ENCODE assay signal across 11 mouse cellular contexts in genomic region chr7:110862751-110863289, GRCm38 (mm10). TPM values are rescaled to one million over a fixed set of nuclear protein-coding genes. Genes with fewer than 3 reads are reported as not detected.
DNase-seq lines count a peak whose midpoint lies in the region; ATAC-seq lines count a peak whose summit lies in the region.
"Had no signal": no experiment of that assay in that cellular context is flagged by ENCODE, and none has a peak within 500 bp of the region (broad histone marks: within the 10 kb centered on the region; RNA-seq: fewer than 3 reads in every experiment).

Gene Lyve1, minus strand, starts transcription at chr7:110863239.

- H3K4me2 ChIP-seq in limb, embryonic 15.5 days = no peak within 1 kb of the TSS
- H3K4me2 ChIP-seq in liver, embryonic 16.5 days (ENCODE audit: low read depth, low read length) = no peak within 1 kb of the TSS
- H3K4me2 ChIP-seq in stomach, embryonic 16.5 days (ENCODE audit: low read depth, low read length) = no peak within 1 kb of the TSS
- H3K4me2 ChIP-seq: neural tube, embryonic 12.5 days had no signal

- intact Hi-C loops in heart, postnatal 14 days (cut with DNase I) = no loop called here

- ATAC-seq in limb, embryonic 15.5 days (ENCODE audit: insufficient number of reproducible peaks, low FRiP score, low TSS enrichment, low read depth) = no peak
- ATAC-seq in liver, embryonic 16.5 days (ENCODE audit: low read depth) = peak; percentile 65
- ATAC-seq in stomach, embryonic 16.5 days (ENCODE audit: insufficient read depth, low FRiP score) = no peak
- ATAC-seq: inflammation-experienced regulatory T-cells, adult 6 months had no signal

- 0 out of 2 replicates have a peak, but pooled peaks cover 3% of the 10 kb centered on the region for H3K4me1 ChIP-seq in limb, embryonic 15.5 days
- no peaks in the 10 kb centered on the region for H3K4me1 ChIP-seq in limb, embryonic 10.5 days
- H3K4me1 ChIP-seq in liver, embryonic 16.5 days (ENCODE audit: control insufficient read depth, low read depth, low read length) = peaks cover 5% of the 10 kb centered on the region; the same call in 1 of the 2 replicates
- peaks cover 25% of the 10 kb centered on the region for H3K4me1 ChIP-seq in stomach, embryonic 16.5 days (ENCODE audit: control insufficient read depth, insufficient read depth, low read length)

- no peak for DNase-seq in limb, embryonic 10.5 days (ENCODE audit: low spot score)
- no peak for DNase-seq in heart, postnatal 14 days
- DNase-seq in layer of hippocampus, adult 18-20 months (ENCODE audit: low spot score in 2 of 2) = no peak
- no peak for DNase-seq in kidney, postnatal 25 days
- DNase-seq: cerebellum, adult 2 months had no signal

- H3K27ac ChIP-seq in limb, embryonic 15.5 days = no peak within 1 kb of the TSS
- H3K27ac ChIP-seq in limb, embryonic 10.5 days = no peak within 1 kb of the TSS
- H3K27ac ChIP-seq in liver, embryonic 16.5 days (ENCODE audit: low read length) = no peak within 1 kb of the TSS
- no peak within 1 kb of the TSS for H3K27ac ChIP-seq in stomach, embryonic 16.5 days (ENCODE audit: low read length)
- H3K27ac ChIP-seq: midbrain, embryonic 10.5 days; neural tube, embryonic 12.5 days had no signal

- 70% methylated on average over 12 of the region's 12 CpGs for WGBS in limb, embryonic 15.5 days
- WGBS in limb, embryonic 10.5 days = 88% methylated on average over 12 of the region's 12 CpGs
- WGBS in liver, embryonic 16.5 days (ENCODE audit: insufficient replicate concordance) = 58% methylated on average over 12 of the region's 12 CpGs
- 65% methylated on average over 12 of the region's 12 CpGs for WGBS in stomach, embryonic 16.5 days

- H3K27me3 ChIP-seq in limb, embryonic 15.5 days = no peaks in the 10 kb centered on the region
- no peaks in the 10 kb centered on the region for H3K27me3 ChIP-seq in limb, embryonic 10.5 days (ENCODE audit: low read depth, poor library complexity, severe bottlenecking)
- no peaks in the 10 kb centered on the region for H3K27me3 ChIP-seq in liver, embryonic 16.5 days (ENCODE audit: control insufficient read depth, insufficient read depth, low read depth, low read length)
- no peaks in the 10 kb centered on the region for H3K27me3 ChIP-seq in stomach, embryonic 16.5 days (ENCODE audit: control insufficient read depth, insufficient read depth, low read length)
- H3K27me3 ChIP-seq: neural tube, embryonic 12.5 days had no signal

- H3K36me3 ChIP-seq in limb, embryonic 15.5 days = no peaks in the 10 kb centered on the region
- H3K36me3 ChIP-seq in limb, embryonic 10.5 days = no peaks in the 10 kb centered on the region
- H3K36me3 ChIP-seq in liver, embryonic 16.5 days (ENCODE audit: control insufficient read depth, insufficient read depth) = no peaks in the 10 kb centered on the region
- no peaks in the 10 kb centered on the region for H3K36me3 ChIP-seq in stomach, embryonic 16.5 days (ENCODE audit: control insufficient read depth, insufficient read depth, low read length)
- H3K36me3 ChIP-seq: midbrain, embryonic 10.5 days; neural tube, embryonic 12.5 days had no signal

- H3K4me3 ChIP-seq in limb, embryonic 15.5 days = no peak within 1 kb of the TSS
- H3K4me3 ChIP-seq in limb, embryonic 10.5 days = no peak within 1 kb of the TSS
- H3K4me3 ChIP-seq in liver, embryonic 16.5 days (ENCODE audit: low read depth, low read length) = no peak within 1 kb of the TSS
- no peak within 1 kb of the TSS for H3K4me3 ChIP-seq in stomach, embryonic 16.5 days (replicated peaks; ENCODE audit: low read length)
- H3K4me3 ChIP-seq: midbrain, embryonic 10.5 days; neural tube, embryonic 12.5 days had no signal

- no peaks in the 10 kb centered on the region for H3K9me3 ChIP-seq in limb, embryonic 15.5 days
- H3K9me3 ChIP-seq in limb, embryonic 10.5 days (replicated peaks) = no peaks in the 10 kb centered on the region
- no peaks in the 10 kb centered on the region for H3K9me3 ChIP-seq in liver, embryonic 16.5 days (replicated peaks; ENCODE audit: control insufficient read depth, low read length)
- H3K9me3 ChIP-seq in stomach, embryonic 16.5 days (replicated peaks; ENCODE audit: control insufficient read depth, low read length) = no peaks in the 10 kb centered on the region
- H3K9me3 ChIP-seq: midbrain, embryonic 10.5 days; neural tube, embryonic 12.5 days had no signal

- no peak within 1 kb of the TSS for H3K9ac ChIP-seq in limb, embryonic 15.5 days
- no peak within 1 kb of the TSS for H3K9ac ChIP-seq in liver, embryonic 16.5 days (ENCODE audit: low read depth, low read length)
- H3K9ac ChIP-seq in stomach, embryonic 16.5 days (ENCODE audit: low read length) = no peak within 1 kb of the TSS
- H3K9ac ChIP-seq: neural tube, embryonic 12.5 days had no signal

RNA-seq across cellular contexts. Expression of gene Lyve1, which starts in this region (rescaled TPM):
- 14.6 and 19.4 TPM in 2 replicates for polyA plus RNA-seq in limb, embryonic 15.5 days (2015; fragmentation: Nextera tagmentation; extraction: Ambion mirVana)
- 0.18 and 0.30 TPM in 2 replicates for polyA plus RNA-seq in limb, embryonic 10.5 days (2016; fragmentation: Nextera tagmentation; extraction: Ambion mirVana)
- 10 to 100 TPM; 21.5 to 22.8 TPM for total RNA-seq in heart, postnatal 14 days (2021)
- 24.3 and 26.4 TPM in 2 replicates for polyA plus RNA-seq in liver, embryonic 16.5 days (2015; fragmentation: Nextera tagmentation; extraction: Ambion mirVana)
- 15.2 and 17.4 TPM in 2 replicates for polyA plus RNA-seq in stomach, embryonic 16.5 days (2015; fragmentation: Nextera tagmentation; extraction: Ambion mirVana)
- total RNA-seq in layer of hippocampus, adult 18-20 months (2021) = 1 to 10 TPM; 1.3 to 1.9 TPM
- polyA plus RNA-seq: inflammation-experienced regulatory T-cells, adult 6 months had no signal

Comparison
In these comparisons a context has a peak if more than half of its experiments do, and no peak if none do; other contexts are left out.
1. RNA of gene Lyve1 (total RNA-seq): 21.5 to 22.8 TPM in heart, postnatal 14 days; 1.3 to 1.9 TPM in layer of hippocampus, adult 18-20 months; every median in the first group is over 4 times any median in the second.
2. RNA of gene Lyve1 (polyA plus RNA-seq): 24.3 to 26.4 TPM in liver, embryonic 16.5 days, 15.2 to 17.4 TPM in stomach, embryonic 16.5 days and 14.6 to 19.4 TPM in limb, embryonic 15.5 days; 0.18 to 0.30 TPM in limb, embryonic 10.5 days; every median in the first group is over 10 times any median in the second.